ENCODE assay signal across 10 mouse cellular contexts in the genomic region with DNA sequence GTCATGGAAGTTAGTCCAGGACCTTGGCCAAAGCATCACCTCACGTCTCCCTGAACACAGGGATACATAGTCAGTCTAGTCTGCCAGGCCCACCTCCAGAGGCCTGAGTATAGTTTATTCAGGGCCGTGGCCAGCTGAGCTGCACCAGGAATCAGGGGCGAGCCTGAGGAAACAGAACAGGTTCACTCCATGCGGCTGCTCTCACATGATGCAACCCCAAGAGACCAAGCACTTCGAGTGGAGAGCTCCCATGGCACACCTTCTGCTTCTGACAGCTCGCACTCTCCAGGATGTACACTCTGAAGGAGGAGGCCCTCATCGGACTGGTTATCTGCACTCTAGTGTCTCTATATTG.
DNase-seq lines count a peak whose midpoint lies in the region; ATAC-seq and TF ChIP-seq lines count a peak whose summit lies in the region.
"Had no signal": no experiment of that assay in that cellular context is flagged by ENCODE, and none has a peak within 500 bp of the region (broad histone marks: within the 10 kb centered on the region; RNA-seq: fewer than 3 reads in every experiment).

No protein-coding gene starts in this region.

- H3K9me3 ChIP-seq in kidney, postnatal 0 days (replicated peaks; ENCODE audit: low read length): no peaks in the 10 kb centered on the region
- no peaks in the 10 kb centered on the region for H3K9me3 ChIP-seq in embryonic facial prominence, embryonic 12.5 days
- no peaks in the 10 kb centered on the region for H3K9me3 ChIP-seq in hindbrain, embryonic 10.5 days
- no peaks in the 10 kb centered on the region for H3K9me3 ChIP-seq in midbrain, embryonic 13.5 days
- H3K9me3 ChIP-seq: neural tube, embryonic 12.5 days had no signal

- H3K36me3 ChIP-seq in kidney, postnatal 0 days (ENCODE audit: insufficient read depth, low read length): peaks cover 27% of the 10 kb centered on the region
- H3K36me3 ChIP-seq in embryonic facial prominence, embryonic 12.5 days: 0 out of 2 replicates have a peak, but pooled peaks cover 4% of the 10 kb centered on the region
- H3K36me3 ChIP-seq in hindbrain, embryonic 10.5 days: peaks cover 63% of the 10 kb centered on the region
- peaks cover 24% of the 10 kb centered on the region for H3K36me3 ChIP-seq in midbrain, embryonic 13.5 days

- DNase-seq in kidney, postnatal 0 days (ENCODE audit: low spot score): no peak
- DNase-seq in kidney, postnatal 25 days: no peak
- DNase-seq in hindbrain, embryonic 10.5 days (ENCODE audit: low spot score): no peak
- DNase-seq in left cerebral cortex, adult 11 months (ENCODE audit: low spot score): no peak
- DNase-seq in gastrocnemius, postnatal 36 days: no peak
- no peak for DNase-seq in gastrocnemius, postnatal 25 days
- DNase-seq: kidney, postnatal 10 days had no signal

- H3K4me3 ChIP-seq in kidney, postnatal 0 days (replicated peaks; ENCODE audit: low read depth, low read length): no peak overlapping the region
- H3K4me3 ChIP-seq in embryonic facial prominence, embryonic 12.5 days: no peak overlapping the region
- H3K4me3 ChIP-seq in hindbrain, embryonic 10.5 days: no peak overlapping the region
- H3K4me3 ChIP-seq in midbrain, embryonic 13.5 days (replicated peaks): no peak overlapping the region
- H3K4me3 ChIP-seq: neural tube, embryonic 12.5 days had no signal

- no peak for ATAC-seq in kidney, postnatal 0 days (replicated peaks; ENCODE audit: low FRiP score, low read depth)
- no peak for ATAC-seq in embryonic facial prominence, embryonic 12.5 days (ENCODE audit: insufficient number of reproducible peaks, insufficient read depth, low FRiP score, low TSS enrichment)
- ATAC-seq in midbrain, embryonic 13.5 days: 0 out of 2 replicates have a peak, but pooled peaks have one; percentile 2

- H3K27ac ChIP-seq in kidney, postnatal 0 days: peak overlapping the region; percentile 79; the same call in 1 of the 2 replicates
- H3K27ac ChIP-seq in embryonic facial prominence, embryonic 12.5 days: peak overlapping the region; percentile 89
- H3K27ac ChIP-seq in hindbrain, embryonic 10.5 days: peak overlapping the region; percentile 74
- peak overlapping the region; percentile 83 for H3K27ac ChIP-seq in midbrain, embryonic 13.5 days
- H3K27ac ChIP-seq: neural tube, embryonic 12.5 days had no signal

- no peaks in the 10 kb centered on the region for H3K27me3 ChIP-seq in kidney, postnatal 0 days (ENCODE audit: insufficient read depth, low read length)
- H3K27me3 ChIP-seq in embryonic facial prominence, embryonic 12.5 days: no peaks in the 10 kb centered on the region
- no peaks in the 10 kb centered on the region for H3K27me3 ChIP-seq in hindbrain, embryonic 10.5 days (ENCODE audit: insufficient read depth, poor library complexity, severe bottlenecking)
- no peaks in the 10 kb centered on the region for H3K27me3 ChIP-seq in midbrain, embryonic 13.5 days
- H3K27me3 ChIP-seq: neural tube, embryonic 12.5 days had no signal

- no peak overlapping the region for H3K9ac ChIP-seq in kidney, postnatal 0 days (ENCODE audit: low read depth, low read length)
- H3K9ac ChIP-seq in embryonic facial prominence, embryonic 12.5 days: no peak overlapping the region
- no peak overlapping the region for H3K9ac ChIP-seq in midbrain, embryonic 13.5 days (replicated peaks)
- H3K9ac ChIP-seq: neural tube, embryonic 12.5 days had no signal

- intact Hi-C loops in gastrocnemius, postnatal 36 days (cut with DNase I): no loop called here

- 67% methylated on average over 7 of the region's 7 CpGs for WGBS in kidney, postnatal 0 days
- WGBS in embryonic facial prominence, embryonic 12.5 days: 47% methylated on average over 7 of the region's 7 CpGs
- WGBS in hindbrain, embryonic 10.5 days: 81% methylated on average over 7 of the region's 7 CpGs
- WGBS in midbrain, embryonic 13.5 days: 84% methylated on average over 7 of the region's 7 CpGs

- H3K4me1 ChIP-seq in kidney, postnatal 0 days (replicated peaks; ENCODE audit: insufficient read depth, low read length): peaks cover 7% of the 10 kb centered on the region
- H3K4me1 ChIP-seq in embryonic facial prominence, embryonic 12.5 days: peaks cover 83% of the 10 kb centered on the region
- H3K4me1 ChIP-seq in hindbrain, embryonic 10.5 days (replicated peaks): peaks cover 51% of the 10 kb centered on the region
- H3K4me1 ChIP-seq in midbrain, embryonic 13.5 days (replicated peaks): peaks cover 49% of the 10 kb centered on the region

- no peak overlapping the region for H3K4me2 ChIP-seq in kidney, postnatal 0 days (ENCODE audit: low read length)
- H3K4me2 ChIP-seq in embryonic facial prominence, embryonic 12.5 days (replicated peaks): no peak overlapping the region
- H3K4me2 ChIP-seq in midbrain, embryonic 13.5 days (replicated peaks): no peak overlapping the region
- H3K4me2 ChIP-seq: neural tube, embryonic 12.5 days had no signal

- TF ChIP-seq CTCF in kidney, postnatal 0 days (IDR thresholded peaks at IDR 0.05; ENCODE audit: low read depth): no peak
